Mouse (Mus musculus): ENCODE results near the gene Rab5if.
A peak's percentile ranks its signal among the peaks of the same experiment; 100 is the strongest.

The Rab5if gene

DNA sequence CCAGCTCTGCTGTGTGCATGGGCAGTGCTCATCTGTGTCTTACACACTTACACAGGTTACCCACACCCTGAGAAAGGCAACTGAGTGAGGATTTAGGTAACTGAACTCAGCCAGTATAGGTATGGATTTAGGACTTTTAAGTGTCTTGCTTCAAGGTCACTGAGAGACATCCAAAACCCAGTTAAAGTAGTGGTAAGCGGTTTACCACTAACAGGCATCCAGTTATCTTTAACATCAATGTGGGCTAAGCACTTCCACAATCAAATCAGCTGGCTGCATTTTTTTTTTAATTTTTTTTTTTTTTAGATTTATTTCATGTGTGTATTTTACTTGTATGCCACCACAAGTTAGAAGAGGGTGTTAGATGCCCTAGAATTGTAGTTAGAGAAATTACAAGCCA lies 6.6 kb upstream of the Rab5if start:
- DNase-seq: no peak

GRCm38 (mm10) chr2:156857385-156857791 lies 5.5 kb upstream of the Rab5if start:
- no peak for DNase-seq

GRCm38 (mm10) chr2:156857835-156858234 lies 5.1 kb upstream of the Rab5if start, which contains the start of gene 4930518I15Rik:
Gene 4930518I15Rik, minus strand, starts transcription at chr2:156857946.
- DNase-seq: no peak

DNA sequence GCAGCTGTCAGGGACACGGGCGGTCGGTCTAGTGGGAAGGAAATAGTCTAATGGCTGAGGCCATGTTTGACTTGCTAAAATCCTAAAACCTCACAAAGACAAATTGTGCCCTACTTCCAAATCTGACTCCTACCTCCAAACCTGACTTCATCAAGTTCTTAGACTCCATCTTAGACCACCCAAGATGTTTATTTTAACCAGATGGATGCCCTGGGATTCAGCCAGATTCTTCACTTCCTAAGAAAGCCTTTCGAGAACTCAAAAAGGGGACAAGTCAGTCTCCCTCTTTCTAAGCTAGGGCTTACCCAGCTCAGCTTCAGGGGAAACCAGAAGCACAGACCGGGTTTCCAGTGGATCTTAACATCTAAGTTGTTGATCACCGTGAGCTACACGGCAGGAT lies 4.3 kb upstream of the Rab5if start:
- DNase-seq: no peak

- peak; percentile 47 for DNase-seq
These were observed 749 bp upstream of the Rab5if start for GRCm38 (mm10) chr2:156862041-156862717.

GRCm38 (mm10) chr2:156863487-156864160 lies 696 bp downstream of the Rab5if start:
- DNase-seq: peak; percentile 35

GRCm38 (mm10) chr2:156864481-156864880 lies 1.6 kb downstream of the Rab5if start:
- DNase-seq: no peak

- DNase-seq: no peak
These were observed 6.1 kb downstream of the Rab5if start for GRCm38 (mm10) chr2:156868994-156869393.

GRCm38 (mm10) chr2:156869554-156869953 lies 6.6 kb downstream of the Rab5if start:
- no peak for DNase-seq

GRCm38 (mm10) chr2:156870519-156870918 lies 7.6 kb downstream of the Rab5if start:
- DNase-seq: no peak

GRCm38 (mm10) chr2:156873629-156874028 lies 10.7 kb downstream of the Rab5if start:
- DNase-seq: peak; percentile 69

- DNase-seq: no peak
These were observed 11.3 kb downstream of the Rab5if start for GRCm38 (mm10) chr2:156874047-156874759.

DNA sequence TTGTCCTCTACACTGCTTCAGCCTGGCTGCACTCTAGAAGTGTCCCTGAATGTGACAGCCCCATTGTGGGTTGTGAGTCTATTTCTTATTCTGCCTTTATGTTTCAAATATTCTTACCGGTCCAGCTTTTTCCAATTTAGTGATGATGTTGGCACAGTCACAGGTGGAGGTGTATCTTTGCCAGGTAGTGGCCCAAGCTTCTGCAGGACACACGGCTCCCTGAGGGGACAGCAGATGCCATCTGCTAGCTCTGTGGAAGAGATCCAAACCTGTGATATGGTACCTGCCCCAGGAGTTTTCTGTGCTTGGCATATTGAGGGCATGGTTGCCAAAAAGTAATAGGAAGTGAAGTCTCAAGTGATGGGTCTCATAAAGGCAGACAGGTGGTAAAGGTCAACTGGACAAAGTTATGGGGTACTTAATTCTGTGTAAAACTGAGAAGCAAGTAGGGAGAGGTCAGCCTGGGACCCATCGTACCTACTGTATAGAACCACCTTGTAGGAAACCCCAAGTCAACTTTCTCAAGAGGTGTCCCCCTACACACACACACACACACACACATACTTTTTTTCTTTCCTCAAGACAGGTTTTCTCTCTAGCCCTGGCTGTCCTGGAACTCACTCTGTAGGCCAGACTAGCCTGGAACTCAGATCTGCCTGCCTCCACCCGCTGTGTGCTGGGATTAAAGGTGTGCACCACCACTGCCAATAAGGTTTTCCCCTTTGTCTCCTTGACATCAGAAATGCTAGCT lies 12.0 kb downstream of the Rab5if start:
- DNase-seq: no peak

DNA sequence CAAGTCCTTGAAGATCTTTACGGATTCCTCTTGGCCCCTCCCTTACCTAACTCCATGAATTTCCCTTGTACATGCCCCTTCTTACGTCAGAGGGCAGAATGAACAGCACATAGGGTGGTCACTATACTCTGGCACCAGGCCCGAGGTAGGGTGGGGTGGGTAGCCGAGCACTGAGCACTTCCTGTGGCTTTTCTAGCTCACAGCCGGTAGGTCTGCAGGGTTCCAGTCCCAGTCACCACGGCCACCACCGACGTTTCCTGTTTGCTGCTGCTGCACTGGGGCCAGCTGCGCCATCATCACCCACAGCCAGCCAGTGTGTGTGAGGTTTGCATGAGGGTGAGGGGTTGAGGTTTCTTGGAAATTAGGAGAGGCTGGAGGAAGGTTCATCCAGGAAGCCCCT lies 14.8 kb downstream of the Rab5if start:
- DNase-seq: peak; percentile 74

- DNase-seq: no peak
These were observed 16.6 kb downstream of the Rab5if start for GRCm38 (mm10) chr2:156879541-156879940.

- DNase-seq: peak; percentile 88
These were observed 19.6 kb downstream of the Rab5if start for GRCm38 (mm10) chr2:156882431-156883001.

DNA sequence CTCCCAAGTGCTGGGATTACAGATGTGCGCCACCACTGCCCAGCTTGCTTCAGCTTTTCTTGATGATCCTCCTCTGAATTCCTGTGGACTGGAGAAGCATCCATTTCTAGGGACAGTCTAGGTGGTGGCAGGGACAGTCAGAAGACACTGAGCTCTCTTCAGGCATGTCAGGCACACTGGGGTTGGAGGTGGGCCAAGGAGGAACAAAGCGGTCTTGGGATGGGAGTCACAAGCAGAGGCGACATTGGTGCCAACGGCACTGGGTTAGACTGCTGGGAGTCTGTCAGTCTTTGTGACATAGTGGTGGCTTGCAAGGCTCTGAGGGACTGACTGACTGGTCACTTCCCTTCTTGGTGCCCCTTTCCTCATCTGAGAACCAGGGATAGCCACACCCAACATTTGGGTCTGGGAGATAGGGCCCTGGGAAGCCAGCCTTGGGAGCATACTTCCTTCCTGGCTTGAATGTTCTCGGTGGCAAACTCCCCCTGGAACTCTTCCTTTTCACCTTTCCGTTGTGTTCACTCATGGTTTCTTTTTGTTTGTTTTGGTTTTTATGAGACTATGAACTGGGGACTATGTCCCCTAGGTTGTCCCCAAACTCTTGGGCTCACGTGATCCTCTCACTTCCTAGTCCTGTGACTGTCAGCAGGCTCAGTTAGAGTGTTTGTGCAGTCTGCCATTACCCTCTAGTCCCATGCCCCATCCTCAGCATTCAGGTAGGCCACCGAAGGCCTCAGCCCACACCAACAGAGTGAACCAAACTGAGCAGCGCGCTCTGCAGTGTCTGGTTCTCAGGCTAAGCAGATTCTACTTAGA lies 21.7 kb downstream of the Rab5if start:
- DNase-seq: peak; percentile 33

GRCm38 (mm10) chr2:156885666-156886065 lies 22.7 kb downstream of the Rab5if start:
- peak; percentile 55 for DNase-seq

- peak; percentile 58 for DNase-seq
These were observed 23.2 kb downstream of the Rab5if start for GRCm38 (mm10) chr2:156886084-156886631.

DNA sequence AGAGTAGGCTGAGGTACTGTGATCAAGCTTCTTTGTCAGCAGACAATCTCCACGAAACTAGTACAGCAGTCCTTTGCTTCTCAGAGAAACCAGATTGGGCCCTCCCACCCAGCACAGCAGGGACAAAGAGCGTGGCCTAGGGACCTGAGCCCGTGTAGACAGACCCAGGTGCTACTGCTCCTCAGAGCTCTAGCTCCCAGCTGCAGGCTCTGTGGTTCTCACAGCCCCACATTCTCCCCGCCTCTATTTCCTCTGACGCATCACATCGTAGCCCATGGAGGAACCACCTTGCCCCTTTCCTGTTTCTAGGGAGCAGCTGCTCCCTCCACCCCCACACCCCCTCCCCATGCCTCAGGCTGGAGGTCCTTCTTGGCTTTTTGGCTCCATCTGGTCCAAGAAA lies 24.1 kb downstream of the Rab5if start, which contains the start of gene Sla2:
Sla2 (minus strand) TSS at position 176 of the 400 bp plus-strand sequence.
- DNase-seq: peak; percentile 90

GRCm38 (mm10) chr2:156888490-156888889 lies 25.6 kb downstream of the Rab5if start:
- DNase-seq: no peak

Data from thymus, postnatal 25 days (tissue).